Mouse (Mus musculus): ENCODE measurements at regions not wholly inside any gene's neighbourhood (a gene's known extent, or its start where the extent isn't known, plus 50 kb on each side); places are given as distances from the start of the nearest gene placed in this dataset.

DNA sequence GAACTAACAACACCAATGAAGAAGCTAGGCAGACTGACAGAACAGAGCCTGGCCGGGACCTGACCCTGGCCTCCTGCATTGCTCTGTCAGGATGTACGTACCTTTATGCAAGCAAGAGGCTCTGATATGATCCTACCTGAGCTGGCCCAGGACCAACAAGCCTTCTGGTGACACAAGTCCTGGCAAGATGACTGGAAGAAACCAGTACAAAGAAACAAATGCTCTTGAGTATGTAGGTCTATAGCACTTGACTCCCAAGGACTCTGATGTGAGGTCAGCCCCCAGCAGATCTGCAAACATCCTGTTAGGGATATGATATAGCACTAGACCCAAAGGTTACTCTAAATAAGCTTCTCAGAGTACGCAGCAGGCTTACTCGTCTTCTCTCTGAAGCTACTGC, 144.7 kb upstream of the Dyrk2 start:
- TF ChIP-seq EP300 (IDR thresholded peaks at IDR 0.05; ENCODE audit: low read depth) (no peak), CTCF (IDR thresholded peaks at IDR 0.05; ENCODE audit: low read depth) (no peak)
- Histone ChIP-seq H3K9me3 (ENCODE audit: low read length) (no peaks in the 10 kb centered on the region), H3K9ac (replicated peaks) (no peak overlapping the region), H3K4me3 (ENCODE audit: low read depth, low read length) (no peak overlapping the region), H3K4me2 (ENCODE audit: low read depth, low read length) (no peak overlapping the region), H3K36me3 (replicated peaks; ENCODE audit: insufficient read depth, low read length) (no peaks in the 10 kb centered on the region), H3K27me3 (ENCODE audit: insufficient read depth, low read length) (no peaks in the 10 kb centered on the region), H3K27ac (ENCODE audit: low read depth) (no peak overlapping the region), H3K4me1 (ENCODE audit: insufficient read depth) (no peaks in the 10 kb centered on the region; the same call in 1 of the 2 replicates)
- DNase-seq (no peak), ATAC-seq (no peak)
- WGBS (ENCODE audit: insufficient replicate concordance): 74% methylated on average over 4 of the region's 4 CpGs

- DNase-seq: no peak
- Histone ChIP-seq H3K4me3 (ENCODE audit: low read depth, low read length) (no peak overlapping the region), H3K27ac (ENCODE audit: low read depth) (no peak overlapping the region), H3K36me3 (replicated peaks; ENCODE audit: insufficient read depth, low read length) (no peaks in the 10 kb centered on the region), H3K9me3 (ENCODE audit: low read length) (no peaks in the 10 kb centered on the region), H3K4me1 (ENCODE audit: insufficient read depth) (no peaks in the 10 kb centered on the region; the same call in 1 of the 2 replicates), H3K4me2 (ENCODE audit: low read depth, low read length) (no peak overlapping the region), H3K9ac (replicated peaks) (no peak overlapping the region), H3K27me3 (ENCODE audit: insufficient read depth, low read length) (no peaks in the 10 kb centered on the region)
- 58% methylated on average over 4 of the region's 4 CpGs for WGBS (ENCODE audit: insufficient replicate concordance)
- TF ChIP-seq EP300 (IDR thresholded peaks at IDR 0.05; ENCODE audit: low read depth) (no peak), CTCF (IDR thresholded peaks at IDR 0.05; ENCODE audit: low read depth) (no peak)
- ATAC-seq: no peak
Observed at GRCm38 (mm10) chr10:119013758-119014157, 143.7 kb upstream of the Dyrk2 start.

GRCm38 (mm10) chr10:119011511-119011910, 141.5 kb upstream of the Dyrk2 start:
- Histone ChIP-seq H3K36me3 (replicated peaks; ENCODE audit: insufficient read depth, low read length) (no peaks in the 10 kb centered on the region), H3K4me2 (ENCODE audit: low read depth, low read length) (peak overlapping the region; percentile 58), H3K27me3 (ENCODE audit: insufficient read depth, low read length) (no peaks in the 10 kb centered on the region), H3K4me1 (ENCODE audit: insufficient read depth) (no peaks in the 10 kb centered on the region; the same call in 1 of the 2 replicates), H3K27ac (ENCODE audit: low read depth) (peak overlapping the region; percentile 84), H3K9ac (replicated peaks) (no peak overlapping the region; the same call in 1 of the 2 replicates), H3K4me3 (ENCODE audit: low read depth, low read length) (no peak overlapping the region), H3K9me3 (ENCODE audit: low read length) (no peaks in the 10 kb centered on the region)
- ATAC-seq: peak; percentile 33; the same call in 1 of the 2 replicates
- TF ChIP-seq EP300 (IDR thresholded peaks at IDR 0.05; ENCODE audit: low read depth): no peak
- TF ChIP-seq CTCF (IDR thresholded peaks at IDR 0.05; ENCODE audit: low read depth): no peak
- WGBS (ENCODE audit: insufficient replicate concordance): 54% methylated on average over 6 of the region's 6 CpGs
- DNase-seq: no peak

GRCm38 (mm10) chr10:119010884-119011283, 140.9 kb upstream of the Dyrk2 start:
- ATAC-seq: peak; percentile 94
- WGBS (ENCODE audit: insufficient replicate concordance): 30% methylated on average over 7 of the region's 7 CpGs

GRCm38 (mm10) chr10:119006866-119007575, 137.0 kb upstream of the Dyrk2 start:
- DNase-seq: no peak
- WGBS (ENCODE audit: insufficient replicate concordance): 80% methylated on average over 19 of the region's 19 CpGs
- no peaks in the 10 kb centered on the region for H3K27me3 ChIP-seq (ENCODE audit: insufficient read depth, low read length)

More at GRCm38 (mm10) chr10:119010884-119011283, 140.9 kb upstream of the Dyrk2 start:
- H3K4me2 ChIP-seq (ENCODE audit: low read depth, low read length): peak overlapping the region; percentile 58
- no peaks in the 10 kb centered on the region; the same call in 1 of the 2 replicates for H3K4me1 ChIP-seq (ENCODE audit: insufficient read depth)
- peak; percentile 82 for DNase-seq
- no peaks in the 10 kb centered on the region for H3K36me3 ChIP-seq (replicated peaks; ENCODE audit: insufficient read depth, low read length)
- no peaks in the 10 kb centered on the region for H3K27me3 ChIP-seq (ENCODE audit: insufficient read depth, low read length)
- TF ChIP-seq CTCF (IDR thresholded peaks at IDR 0.05; ENCODE audit: low read depth): no peak
- no peak for TF ChIP-seq EP300 (IDR thresholded peaks at IDR 0.05; ENCODE audit: low read depth)
- H3K9ac ChIP-seq (replicated peaks): no peak overlapping the region
- no peaks in the 10 kb centered on the region for H3K9me3 ChIP-seq (ENCODE audit: low read length)
- H3K27ac ChIP-seq (ENCODE audit: low read depth): peak overlapping the region; percentile 84
- no peak overlapping the region for H3K4me3 ChIP-seq (ENCODE audit: low read depth, low read length)

DNA sequence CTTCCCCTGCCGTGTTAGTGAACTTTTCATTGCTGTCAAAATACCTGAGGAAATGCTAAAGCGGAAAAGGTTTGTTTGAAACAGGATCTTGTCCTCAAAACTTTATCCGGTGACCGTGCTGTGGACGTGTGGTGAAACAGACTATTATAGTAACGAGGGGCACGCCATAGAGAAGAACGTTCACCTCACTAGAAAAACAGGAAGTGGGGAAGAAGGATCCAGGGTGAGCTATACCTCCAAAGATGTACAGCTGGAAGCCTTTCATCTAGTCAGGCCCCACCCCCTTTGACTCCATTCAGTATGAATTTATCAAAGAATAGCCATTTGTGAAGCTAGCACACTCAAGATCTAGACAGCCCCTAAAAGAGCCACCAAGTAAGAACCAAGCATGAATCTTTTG, 135.5 kb upstream of the Dyrk2 start:
- no peak for ATAC-seq
- no peak overlapping the region for H3K9ac ChIP-seq (replicated peaks)
- H3K4me2 ChIP-seq (ENCODE audit: low read depth, low read length): no peak overlapping the region
- TF ChIP-seq CTCF (IDR thresholded peaks at IDR 0.05; ENCODE audit: low read depth) (no peak), EP300 (IDR thresholded peaks at IDR 0.05; ENCODE audit: low read depth) (no peak)
- no peak overlapping the region for H3K4me3 ChIP-seq (ENCODE audit: low read depth, low read length)
- WGBS (ENCODE audit: insufficient replicate concordance): 48% methylated on average over 8 of the region's 8 CpGs
- no peaks in the 10 kb centered on the region for H3K9me3 ChIP-seq (ENCODE audit: low read length)
- DNase-seq: no peak
- peaks cover 6% of the 10 kb centered on the region; the same call in 1 of the 2 replicates for H3K4me1 ChIP-seq (ENCODE audit: insufficient read depth)
- H3K36me3 ChIP-seq (replicated peaks; ENCODE audit: insufficient read depth, low read length): no peaks in the 10 kb centered on the region
- H3K27me3 ChIP-seq (ENCODE audit: insufficient read depth, low read length): no peaks in the 10 kb centered on the region
- no peak overlapping the region for H3K27ac ChIP-seq (ENCODE audit: low read depth)

More at GRCm38 (mm10) chr10:119006866-119007575, 137.0 kb upstream of the Dyrk2 start:
- Histone ChIP-seq H3K4me2 (ENCODE audit: low read depth, low read length) (no peak overlapping the region), H3K36me3 (replicated peaks; ENCODE audit: insufficient read depth, low read length) (no peaks in the 10 kb centered on the region), H3K27ac (ENCODE audit: low read depth) (no peak overlapping the region), H3K9ac (replicated peaks) (no peak overlapping the region), H3K4me3 (ENCODE audit: low read depth, low read length) (no peak overlapping the region), H3K4me1 (ENCODE audit: insufficient read depth) (peaks cover 6% of the 10 kb centered on the region), H3K9me3 (ENCODE audit: low read length) (no peaks in the 10 kb centered on the region)
- no peak for ATAC-seq
- TF ChIP-seq CTCF (IDR thresholded peaks at IDR 0.05; ENCODE audit: low read depth): no peak

Measured in liver, postnatal 0 days (tissue).